Comparison of ENCODE assay signal across 16 mouse cellular contexts in genomic region chr5:23196879-23197278, GRCm38 (mm10).
DNase-seq lines count a peak whose midpoint lies in the region; ATAC-seq and TF ChIP-seq lines count a peak whose summit lies in the region.
"Had no signal": no experiment of that assay in that cellular context is flagged by ENCODE, and none has a peak within 500 bp of the region (broad histone marks: within the 10 kb centered on the region; RNA-seq: fewer than 3 reads in every experiment).

No protein-coding gene starts in this region.

- TF ChIP-seq CTCF in left cerebral cortex, adult 2 months (IDR thresholded peaks at IDR 0.05) = no peak; the same call in none of the 2 replicates
- TF ChIP-seq CTCF in brain, embryonic 14.5 days (IDR thresholded peaks at IDR 0.05; ENCODE audit: borderline replicate concordance, extremely low read depth, insufficient read depth, insufficient read length) = no peak

- H3K27me3 ChIP-seq in forebrain, embryonic 14.5 days (replicated peaks; ENCODE audit: control insufficient read depth, insufficient read depth, low read length) = no peaks in the 10 kb centered on the region
- H3K27me3 ChIP-seq in forebrain, embryonic 11.5 days (ENCODE audit: control insufficient read depth, insufficient read depth, low read length) = no peaks in the 10 kb centered on the region
- H3K27me3 ChIP-seq: embryonic facial prominence, embryonic 15.5 days; limb, embryonic 15.5 days had no signal

- no peak overlapping the region for H3K27ac ChIP-seq in forebrain, embryonic 14.5 days (ENCODE audit: low read depth, low read length)
- no peak overlapping the region for H3K27ac ChIP-seq in forebrain, embryonic 11.5 days (ENCODE audit: low read depth, low read length)
- no peak overlapping the region for H3K27ac ChIP-seq in left cerebral cortex, adult 2 months
- H3K27ac ChIP-seq: embryonic facial prominence, embryonic 15.5 days; limb, embryonic 15.5 days had no signal

- intact Hi-C loops in left cerebral cortex, postnatal 4 days (cut with DNase I) = no loop called here
- intact Hi-C loops in left cerebral cortex, adult 2 months (cut with DNase I) = no loop called here

- no peak for TF ChIP-seq POLR2A in brain, embryonic 14.5 days (IDR thresholded peaks at IDR 0.05; ENCODE audit: borderline replicate concordance, extremely low read depth, insufficient read depth, insufficient read length, poor library complexity, severe bottlenecking)

- ATAC-seq in forebrain, embryonic 14.5 days = peak; percentile 89
- no peak for ATAC-seq in forebrain, embryonic 11.5 days (replicated peaks; ENCODE audit: low FRiP score)

- H3K9ac ChIP-seq in forebrain, embryonic 14.5 days (ENCODE audit: low read length) = no peak overlapping the region
- no peak overlapping the region for H3K9ac ChIP-seq in forebrain, embryonic 11.5 days (ENCODE audit: low read length)
- H3K9ac ChIP-seq: embryonic facial prominence, embryonic 15.5 days; limb, embryonic 15.5 days had no signal

- no peaks in the 10 kb centered on the region for H3K4me1 ChIP-seq in forebrain, embryonic 14.5 days (ENCODE audit: control insufficient read depth, insufficient read depth, low read length)
- H3K4me1 ChIP-seq in forebrain, embryonic 11.5 days (replicated peaks; ENCODE audit: control insufficient read depth, insufficient read depth, low read length) = no peaks in the 10 kb centered on the region
- H3K4me1 ChIP-seq: embryonic facial prominence, embryonic 15.5 days; limb, embryonic 15.5 days had no signal

- H3K4me2 ChIP-seq in forebrain, embryonic 14.5 days (ENCODE audit: low read length) = no peak overlapping the region
- H3K4me2 ChIP-seq in forebrain, embryonic 11.5 days (ENCODE audit: low read depth, low read length, severe bottlenecking) = no peak overlapping the region
- H3K4me2 ChIP-seq: embryonic facial prominence, embryonic 15.5 days; limb, embryonic 15.5 days had no signal

- no peaks in the 10 kb centered on the region for H3K36me3 ChIP-seq in forebrain, embryonic 14.5 days (ENCODE audit: control insufficient read depth, insufficient read depth, low read length)
- H3K36me3 ChIP-seq in forebrain, embryonic 11.5 days (ENCODE audit: control insufficient read depth, insufficient read depth, low read length) = no peaks in the 10 kb centered on the region
- H3K36me3 ChIP-seq: embryonic facial prominence, embryonic 15.5 days; limb, embryonic 15.5 days had no signal

- no peaks in the 10 kb centered on the region for H3K9me3 ChIP-seq in forebrain, embryonic 14.5 days (replicated peaks; ENCODE audit: control insufficient read depth, low read length)
- no peaks in the 10 kb centered on the region for H3K9me3 ChIP-seq in forebrain, embryonic 11.5 days (ENCODE audit: control insufficient read depth, low read length)
- H3K9me3 ChIP-seq: embryonic facial prominence, embryonic 15.5 days; limb, embryonic 15.5 days had no signal

- H3K4me3 ChIP-seq in forebrain, embryonic 14.5 days (ENCODE audit: low read depth, low read length) = no peak overlapping the region
- no peak overlapping the region for H3K4me3 ChIP-seq in forebrain, embryonic 11.5 days (ENCODE audit: low read depth, low read length)
- no peak overlapping the region for H3K4me3 ChIP-seq in left cerebral cortex, adult 2 months
- H3K4me3 ChIP-seq: embryonic facial prominence, embryonic 15.5 days; limb, embryonic 15.5 days had no signal

- DNase-seq in forebrain, embryonic 14.5 days (ENCODE audit: low spot score) = peak; percentile 89
- no peak for DNase-seq in forebrain, embryonic 11.5 days (ENCODE audit: low spot score)
- peak; percentile 48 for DNase-seq in left cerebral cortex, postnatal 4 days
- no peak for DNase-seq in left cerebral cortex, adult 2 months (ENCODE audit: extremely low spot score in 1 of 2, low spot score in 2 of 2)
- DNase-seq in brain, embryonic 14.5 days (ENCODE audit: low read depth) = peak; percentile 89
- DNase-seq in layer of hippocampus, adult 8-10 months (ENCODE audit: low spot score in 2 of 2) = peak; percentile 11 to 15
- no peak for DNase-seq in kidney, adult 18-20 months
- no peak for DNase-seq in heart, adult 9 months (ENCODE audit: low spot score in 2 of 2)
- DNase-seq: adrenal gland, postnatal 10 days; cerebellum, adult 9-11 months; embryo, embryonic 11 days; heart, adult 18-20 months; spleen, adult 18-20 months; thymus, adult 2 months had no signal

- WGBS in forebrain, embryonic 14.5 days = 53% methylated on average over 4 of the region's 4 CpGs
- 80% methylated on average over 4 of the region's 4 CpGs for WGBS in forebrain, embryonic 11.5 days

Comparison
In these comparisons a context has a peak if more than half of its experiments do, and no peak if none do; other contexts are left out.
1. DNase-seq: peak in forebrain, embryonic 14.5 days (single experiment), left cerebral cortex, postnatal 4 days (single experiment), brain, embryonic 14.5 days (single experiment) and layer of hippocampus, adult 8-10 months (2 of 2); none in forebrain, embryonic 11.5 days (single experiment), left cerebral cortex, adult 2 months (0 of 2), kidney, adult 18-20 months (single experiment) and heart, adult 9 months (0 of 2).